ENCODE assay signal across 10 mouse cellular contexts in the genomic region with DNA sequence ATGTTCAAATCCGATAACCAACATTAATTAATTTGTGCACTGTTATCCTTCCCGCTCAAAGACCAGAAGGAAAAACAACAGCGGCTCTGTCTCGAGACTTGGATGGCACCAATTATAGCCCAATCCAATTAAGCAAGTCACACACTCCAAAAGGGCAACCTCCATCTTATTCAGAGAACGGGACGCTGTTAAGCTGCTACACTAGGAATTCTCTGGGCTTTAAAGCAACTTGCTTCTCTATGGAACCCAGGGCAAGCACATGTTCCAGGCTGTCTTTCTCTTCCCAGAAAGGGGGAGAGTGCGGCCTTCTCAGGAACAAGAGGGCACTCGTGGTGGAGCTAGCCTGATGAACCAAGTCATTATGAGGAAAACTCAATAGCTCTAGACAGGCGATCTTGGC. TPM values are rescaled to one million over a fixed set of nuclear protein-coding genes. Genes with fewer than 3 reads are reported as not detected.
DNase-seq lines count a peak whose midpoint lies in the region; ATAC-seq and TF ChIP-seq lines count a peak whose summit lies in the region.
"Had no signal": no experiment of that assay in that cellular context is flagged by ENCODE, and none has a peak within 500 bp of the region (broad histone marks: within the 10 kb centered on the region; RNA-seq: fewer than 3 reads in every experiment).

No protein-coding gene starts in this region.

- H3K27me3 ChIP-seq in lung, embryonic 14.5 days (ENCODE audit: insufficient read depth, low read length): peaks cover 46% of the 10 kb centered on the region
- H3K27me3 ChIP-seq in liver, embryonic 11.5 days (replicated peaks; ENCODE audit: control insufficient read depth, insufficient read depth, low read length): peaks cover 48% of the 10 kb centered on the region
- peaks cover 35% of the 10 kb centered on the region for H3K27me3 ChIP-seq in small intestine, adult 2 months (ENCODE audit: control insufficient read depth, insufficient read depth, low read length)

- no peaks in the 10 kb centered on the region for H3K36me3 ChIP-seq in lung, embryonic 14.5 days (ENCODE audit: insufficient read depth)
- no peaks in the 10 kb centered on the region for H3K36me3 ChIP-seq in liver, embryonic 11.5 days (ENCODE audit: control insufficient read depth, insufficient read depth, low read length)
- H3K36me3 ChIP-seq in small intestine, adult 2 months (ENCODE audit: control insufficient read depth, insufficient read depth, low read length): no peaks in the 10 kb centered on the region

- TF ChIP-seq POLR2A in small intestine, adult 2 months (IDR thresholded peaks at IDR 0.05; ENCODE audit: low read depth, low read length): no peak

- no peak overlapping the region; the same call in 1 of the 2 replicates for H3K27ac ChIP-seq in lung, embryonic 14.5 days (ENCODE audit: low read depth)
- H3K27ac ChIP-seq in liver, embryonic 11.5 days (ENCODE audit: low read depth, low read length): no peak overlapping the region
- peak overlapping the region; percentile 46; the same call in 1 of the 2 replicates for H3K27ac ChIP-seq in small intestine, adult 2 months (ENCODE audit: insufficient read depth, low read depth, low read length)

- 43% methylated on average over 9 of the region's 9 CpGs for WGBS in lung, embryonic 14.5 days
- 32% methylated on average over 9 of the region's 9 CpGs for WGBS in liver, embryonic 11.5 days
- 64% methylated on average over 9 of the region's 9 CpGs for WGBS in small intestine, adult 2 months

- peak overlapping the region; percentile 63 for H3K4me3 ChIP-seq in lung, embryonic 14.5 days (ENCODE audit: low read depth, low read length)
- peak overlapping the region; percentile 64 for H3K4me3 ChIP-seq in liver, embryonic 11.5 days (ENCODE audit: low read depth, low read length)
- peak overlapping the region; percentile 26; the same call in 1 of the 2 replicates for H3K4me3 ChIP-seq in small intestine, adult 2 months (ENCODE audit: low read depth, low read length)

- no peak for ATAC-seq in lung, embryonic 14.5 days (ENCODE audit: insufficient read depth)
- ATAC-seq in liver, embryonic 11.5 days (replicated peaks; ENCODE audit: low FRiP score): no peak

- DNase-seq in embryo, embryonic 10.5 days (ENCODE audit: low spot score): peak; percentile 12
- no peak for DNase-seq in embryo, embryonic 9.5 days (ENCODE audit: extremely low spot score)
- no peak for DNase-seq in lung, embryonic 14.5 days
- DNase-seq in lung, adult 18-20 months: no peak
- DNase-seq in liver, embryonic 11.5 days (ENCODE audit: low spot score): no peak
- DNase-seq in thymus, postnatal 25 days: no peak
- no peak for DNase-seq in right cerebral cortex, adult 2 months (ENCODE audit: low spot score in 2 of 2)
- DNase-seq: cerebellum, postnatal 10 days; lung, postnatal 10 days had no signal

- TF ChIP-seq CTCF in lung, embryonic 14.5 days (IDR thresholded peaks at IDR 0.05; ENCODE audit: low read depth): no peak
- TF ChIP-seq CTCF in small intestine, adult 2 months (IDR thresholded peaks at IDR 0.05; ENCODE audit: extremely low read depth, insufficient read length, insufficient replicate concordance, low read depth, low read length): no peak

- peak overlapping the region; percentile 60 for H3K9ac ChIP-seq in lung, embryonic 14.5 days
- H3K9ac ChIP-seq in liver, embryonic 11.5 days (ENCODE audit: low read depth, low read length): no peak overlapping the region

- no peaks in the 10 kb centered on the region for H3K4me1 ChIP-seq in lung, embryonic 14.5 days (ENCODE audit: insufficient read depth)
- peaks cover 11% of the 10 kb centered on the region for H3K4me1 ChIP-seq in liver, embryonic 11.5 days (replicated peaks; ENCODE audit: control insufficient read depth, insufficient read depth, low read length)
- peaks cover 5% of the 10 kb centered on the region for H3K4me1 ChIP-seq in small intestine, adult 2 months (ENCODE audit: control insufficient read depth, insufficient read depth, insufficient read length, low read length)

- no peaks in the 10 kb centered on the region for H3K9me3 ChIP-seq in lung, embryonic 14.5 days (ENCODE audit: low read depth, low read length)
- no peaks in the 10 kb centered on the region for H3K9me3 ChIP-seq in liver, embryonic 11.5 days (ENCODE audit: control insufficient read depth, low read length)

- H3K4me2 ChIP-seq in lung, embryonic 14.5 days: peak overlapping the region; percentile 1; the same call in 1 of the 2 replicates
- peak overlapping the region; percentile 18; the same call in 1 of the 2 replicates for H3K4me2 ChIP-seq in liver, embryonic 11.5 days

RNA-seq across cellular contexts. Expression of a gene that starts 1.6 kb away (rescaled TPM):
- polyA plus RNA-seq in lung, embryonic 14.5 days (2014; fragmentation: Nextera tagmentation; extraction: Ambion mirVana): 61.2 and 62.0 TPM in 2 replicates
- 28.0 and 31.2 TPM in 2 replicates for polyA plus RNA-seq in liver, embryonic 11.5 days (2014; fragmentation: Nextera tagmentation; extraction: Ambion mirVana)
- polyA plus RNA-seq in small intestine, adult 2 months (2012; rRNA removed): 2.8 and 4.5 TPM in 2 replicates
